Mouse (Mus musculus): Measurements from ENCODE around the gene Krt12.

The Krt12 gene

GRCm38 (mm10) chr11:99422159-99422558 is at the start of gene Krt12:
Gene Krt12, minus strand, starts transcription at chr11:99422259.
- DNase-seq: no peak

GRCm38 (mm10) chr11:99469228-99469627 is 47.2 kb upstream of the Krt12 start:
- no peak for DNase-seq

- DNase-seq: no peak
These were observed 46.5 kb upstream of the Krt12 start for GRCm38 (mm10) chr11:99468566-99468965.

- DNase-seq: no peak
These were observed 44.3 kb upstream of the Krt12 start for GRCm38 (mm10) chr11:99466316-99466715.

GRCm38 (mm10) chr11:99464836-99465235 is 42.8 kb upstream of the Krt12 start:
- DNase-seq: peak; percentile 70

- DNase-seq: peak; percentile 51
These were observed 41.1 kb upstream of the Krt12 start for GRCm38 (mm10) chr11:99463155-99463554.

- no peak for DNase-seq
These were observed 39.7 kb upstream of the Krt12 start for GRCm38 (mm10) chr11:99461736-99462135.

- DNase-seq: no peak
These were observed 36.8 kb upstream of the Krt12 start for GRCm38 (mm10) chr11:99458887-99459286.

- no peak for DNase-seq
These were observed 32.7 kb upstream of the Krt12 start for GRCm38 (mm10) chr11:99454759-99455158.

GRCm38 (mm10) chr11:99454044-99454443 is 32.0 kb upstream of the Krt12 start:
- no peak for DNase-seq

- no peak for DNase-seq
These were observed 26.7 kb upstream of the Krt12 start for GRCm38 (mm10) chr11:99448769-99449168.

- DNase-seq: no peak
These were observed 19.2 kb upstream of the Krt12 start for GRCm38 (mm10) chr11:99441220-99441619.

- no peak for DNase-seq
These were observed 17.4 kb upstream of the Krt12 start for GRCm38 (mm10) chr11:99439465-99439864.

GRCm38 (mm10) chr11:99437972-99438371 is 15.9 kb upstream of the Krt12 start, which contains the start of gene Krt20:
Gene Krt20, minus strand, starts transcription at chr11:99438150.
- no peak for DNase-seq

- no peak for DNase-seq
These were observed 14.6 kb upstream of the Krt12 start for GRCm38 (mm10) chr11:99436625-99437024.

- DNase-seq: no peak
These were observed 8.6 kb upstream of the Krt12 start for GRCm38 (mm10) chr11:99430670-99431069.

- DNase-seq: no peak
These were observed 1.5 kb downstream of the Krt12 start for GRCm38 (mm10) chr11:99420586-99420985.

GRCm38 (mm10) chr11:99417819-99418218 is 4.2 kb downstream of the Krt12 start:
- no peak for DNase-seq

- no peak for DNase-seq
These were observed 5.2 kb downstream of the Krt12 start for GRCm38 (mm10) chr11:99416902-99417301.

GRCm38 (mm10) chr11:99414463-99415147 is 7.5 kb downstream of the Krt12 start:
- DNase-seq: no peak

GRCm38 (mm10) chr11:99413247-99413646 is 8.8 kb downstream of the Krt12 start:
- peak; percentile 17 for DNase-seq

GRCm38 (mm10) chr11:99406186-99406585 is 15.9 kb downstream of the Krt12 start:
- DNase-seq: no peak

- no peak for DNase-seq
These were observed 22.0 kb downstream of the Krt12 start for GRCm38 (mm10) chr11:99399956-99400549.

GRCm38 (mm10) chr11:99398832-99399231 is 23.2 kb downstream of the Krt12 start:
- no peak for DNase-seq

- DNase-seq: no peak
These were observed 24.0 kb downstream of the Krt12 start for GRCm38 (mm10) chr11:99398084-99398483.

All from thymus, postnatal 14 days (tissue).